Mouse (Mus musculus): ENCODE data around the gene Adm2.

Gene Adm2

GRCm38 (mm10) chr15:89322670-89323522, at the start of gene Adm2:
TSS of gene Adm2 (plus strand) at chr15:89322720.
- no peak for DNase-seq (ENCODE audit: low spot score)

DNA sequence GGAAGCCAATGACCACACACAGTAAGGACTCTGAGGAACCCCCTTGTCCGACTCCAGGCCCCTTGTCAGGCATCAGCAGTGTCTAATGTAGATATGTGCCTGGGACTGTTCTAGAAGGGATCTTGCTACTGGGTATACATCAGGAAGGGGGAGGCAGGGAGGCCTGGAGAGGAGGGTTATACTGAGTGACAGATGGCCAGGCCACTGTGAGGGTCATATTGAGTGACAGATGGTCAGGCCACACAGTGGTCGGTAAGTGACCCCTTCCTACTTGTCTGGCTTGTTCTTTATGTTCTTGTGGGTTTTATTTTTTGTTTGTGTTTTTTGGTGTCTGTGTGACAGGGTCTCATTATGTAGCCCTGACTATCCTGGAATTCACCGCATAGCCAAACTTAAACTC, 47.0 kb upstream of the Adm2 start:
- no peak for DNase-seq (ENCODE audit: low spot score)

GRCm38 (mm10) chr15:89277366-89277765, 45.2 kb upstream of the Adm2 start:
- DNase-seq (ENCODE audit: low spot score): no peak

GRCm38 (mm10) chr15:89282546-89282945, 40.0 kb upstream of the Adm2 start:
- DNase-seq (ENCODE audit: low spot score): no peak

DNA sequence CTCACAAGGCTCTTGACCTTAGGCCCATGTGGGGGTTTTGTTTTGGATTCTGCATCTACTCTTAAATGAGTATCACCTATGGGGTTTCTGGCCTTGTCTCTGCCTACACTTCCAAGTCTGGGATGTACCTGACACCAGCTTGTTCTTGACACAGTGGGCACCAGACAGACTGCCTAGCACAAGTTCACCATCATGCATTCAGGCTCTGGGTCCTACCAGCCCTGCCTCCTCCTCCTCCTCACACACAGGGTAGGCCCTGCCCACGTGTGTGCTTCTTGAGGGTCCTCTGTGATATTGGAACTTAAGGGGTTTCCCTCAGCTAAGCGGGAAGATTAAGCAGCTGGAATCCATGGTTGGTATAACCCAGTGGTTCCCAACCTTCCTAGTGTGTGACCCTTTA, 38.4 kb upstream of the Adm2 start:
- DNase-seq (ENCODE audit: low spot score): no peak

DNA sequence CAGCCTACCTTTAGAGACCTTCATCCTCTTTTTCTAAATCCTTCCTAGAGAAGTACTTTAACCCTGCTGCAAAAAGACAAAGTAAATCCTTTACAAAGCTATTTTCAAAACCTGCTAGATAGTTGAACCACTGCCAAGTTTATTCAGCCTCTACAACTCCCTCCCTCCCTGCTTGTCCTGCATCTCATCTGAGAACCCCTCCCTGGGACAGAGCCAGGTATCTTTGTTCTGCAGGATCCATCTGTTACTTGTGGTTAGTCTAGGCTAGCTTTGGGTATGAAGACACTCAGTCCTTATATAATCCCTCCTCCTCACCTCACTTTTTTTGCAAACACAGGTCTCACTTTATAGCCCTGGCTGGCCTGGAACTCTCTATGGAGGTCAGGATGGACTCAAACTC, 37.5 kb upstream of the Adm2 start:
- DNase-seq (ENCODE audit: low spot score): no peak

GRCm38 (mm10) chr15:89285478-89285877, 37.0 kb upstream of the Adm2 start:
- DNase-seq (ENCODE audit: low spot score): no peak

GRCm38 (mm10) chr15:89286114-89286513, 36.4 kb upstream of the Adm2 start:
- DNase-seq (ENCODE audit: low spot score): no peak

GRCm38 (mm10) chr15:89286582-89286981, 35.9 kb upstream of the Adm2 start:
- DNase-seq (ENCODE audit: low spot score): no peak

DNA sequence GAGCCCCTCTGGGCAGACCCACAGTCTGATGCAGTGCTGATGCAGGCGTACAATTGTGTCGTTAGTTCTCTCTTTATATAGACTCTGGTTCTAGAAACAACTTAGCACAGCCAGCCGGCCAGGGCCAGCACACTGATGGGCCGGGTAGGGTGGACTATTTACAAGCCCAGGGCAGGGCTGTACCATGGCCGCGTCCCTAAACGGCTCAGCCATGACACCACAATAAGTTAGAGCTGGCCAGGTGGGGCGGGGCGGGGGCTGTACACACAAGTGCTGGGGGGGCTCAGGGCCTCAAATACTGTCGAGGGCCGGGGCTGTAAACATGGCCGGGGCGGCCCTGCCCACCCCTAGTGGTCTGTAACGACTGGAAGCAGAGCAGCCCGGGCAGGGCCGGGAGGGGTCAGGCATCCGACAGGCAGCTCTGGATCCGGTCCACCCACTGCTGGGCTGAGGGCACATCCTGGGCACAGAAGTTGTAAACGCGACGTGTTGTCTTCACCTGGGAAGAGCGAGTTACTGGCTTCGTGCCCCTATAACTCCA, 34.2 kb upstream of the Adm2 start:
- DNase-seq (ENCODE audit: low spot score): peak; percentile 5

DNA sequence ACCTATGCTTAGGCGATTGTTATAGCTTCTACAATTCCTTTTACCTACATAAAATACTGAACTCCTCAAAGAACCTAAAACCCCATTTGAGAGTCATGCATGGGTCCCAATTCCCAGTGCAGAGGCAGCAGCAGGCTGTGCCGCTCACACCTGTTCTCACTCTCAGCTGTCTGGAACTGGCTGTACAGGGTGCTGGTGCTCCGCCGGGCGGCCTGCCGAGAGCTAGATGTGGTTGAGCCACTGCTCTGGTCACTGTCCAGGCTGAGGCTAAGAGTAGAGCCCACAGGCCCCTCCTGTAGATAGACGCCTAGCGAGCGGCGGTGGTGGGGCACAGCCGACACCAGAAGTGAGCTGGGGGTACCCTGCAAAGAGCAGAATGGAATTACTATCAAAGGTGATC, 33.1 kb upstream of the Adm2 start:
- DNase-seq (ENCODE audit: low spot score): no peak

GRCm38 (mm10) chr15:89291521-89291920, 31.0 kb upstream of the Adm2 start:
- no peak for DNase-seq (ENCODE audit: low spot score)

- DNase-seq (ENCODE audit: low spot score): no peak
These were observed 29.7 kb upstream of the Adm2 start for GRCm38 (mm10) chr15:89292795-89293194.

GRCm38 (mm10) chr15:89293778-89294177, 28.7 kb upstream of the Adm2 start:
- DNase-seq (ENCODE audit: low spot score): no peak

- DNase-seq (ENCODE audit: low spot score): no peak
These were observed 26.8 kb upstream of the Adm2 start for GRCm38 (mm10) chr15:89295580-89296165.

DNA sequence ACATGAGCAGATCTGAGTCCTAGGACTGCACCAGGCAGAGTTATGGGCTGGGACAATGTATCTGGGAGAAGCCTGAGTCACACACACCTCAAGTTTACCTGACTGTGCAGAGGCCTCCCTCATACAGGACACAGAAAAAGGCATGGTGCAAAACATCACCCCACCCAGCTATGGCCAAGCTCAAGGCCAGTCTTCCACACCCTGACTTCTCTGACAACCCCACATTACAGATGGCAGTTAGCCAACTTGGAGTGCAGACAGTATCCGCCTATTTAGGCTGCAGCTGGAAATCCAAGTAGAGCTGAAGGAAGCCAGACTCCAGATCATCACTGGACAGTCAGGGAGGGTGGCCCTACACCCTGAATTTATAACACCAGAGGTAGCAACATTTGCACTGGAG, 26.1 kb upstream of the Adm2 start:
- DNase-seq (ENCODE audit: low spot score): no peak

DNA sequence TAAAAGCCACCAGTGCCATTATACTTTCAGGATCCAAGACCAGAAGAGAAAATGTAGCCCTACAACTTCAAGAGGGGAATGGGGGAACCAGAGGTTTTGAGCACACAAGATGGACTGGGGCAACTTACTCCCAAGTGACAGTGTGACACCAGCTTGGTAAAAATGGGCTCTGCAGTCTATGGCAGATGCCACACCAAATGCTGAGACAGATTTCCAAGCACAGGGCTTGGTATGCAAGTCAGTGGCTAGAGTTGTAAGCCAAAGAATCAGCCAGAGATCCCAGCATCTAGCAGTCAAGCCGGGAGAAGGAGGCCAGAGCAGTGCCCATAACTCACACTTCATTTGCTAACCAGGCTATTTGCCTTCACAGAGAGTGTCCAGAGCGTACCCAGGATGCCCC, 24.8 kb upstream of the Adm2 start:
- DNase-seq (ENCODE audit: low spot score): no peak

- DNase-seq (ENCODE audit: low spot score): no peak
These were observed 22.3 kb upstream of the Adm2 start for GRCm38 (mm10) chr15:89300180-89300579.

DNA sequence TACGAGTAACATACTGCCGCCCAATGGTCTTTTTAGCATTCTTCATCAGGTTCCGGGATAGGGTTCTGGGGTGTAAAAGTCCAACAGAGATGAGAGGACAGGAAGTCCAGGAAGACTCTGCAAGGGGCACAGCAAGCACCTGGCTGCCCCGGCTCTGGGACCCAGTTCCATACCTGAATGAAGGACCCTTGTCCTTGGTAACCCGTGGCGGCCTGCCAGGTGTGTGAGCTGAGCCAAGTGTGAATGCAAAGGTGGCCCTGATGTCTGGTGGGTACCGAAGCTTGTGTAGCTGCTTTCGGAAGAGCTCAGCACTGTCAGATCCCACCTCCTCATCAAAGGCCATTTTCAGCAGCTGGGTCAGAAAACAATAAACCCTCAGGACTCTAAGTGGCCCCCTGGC, 21.9 kb upstream of the Adm2 start:
- no peak for DNase-seq (ENCODE audit: low spot score)

GRCm38 (mm10) chr15:89305966-89306365, 16.6 kb upstream of the Adm2 start:
- no peak for DNase-seq (ENCODE audit: low spot score)

DNA sequence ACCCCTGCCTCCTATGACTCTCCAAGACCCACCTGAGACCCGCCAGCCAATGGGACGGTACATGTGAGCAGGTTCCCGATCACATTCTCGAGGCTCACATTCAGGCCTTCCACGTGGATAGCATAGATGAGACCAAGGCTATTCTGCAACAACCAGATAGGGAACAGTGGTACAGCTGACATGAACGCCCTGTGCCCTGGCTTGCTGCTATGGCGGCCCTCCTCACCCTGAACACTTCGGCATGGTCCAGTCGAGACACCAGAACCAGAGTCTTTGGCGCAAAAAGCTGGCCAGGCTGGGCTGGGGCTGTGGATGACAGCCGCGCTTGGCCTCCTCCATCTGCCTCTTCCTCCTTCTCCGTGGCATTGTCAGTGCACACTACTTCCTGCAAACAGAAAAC, 15.1 kb upstream of the Adm2 start:
- DNase-seq (ENCODE audit: low spot score): no peak

DNA sequence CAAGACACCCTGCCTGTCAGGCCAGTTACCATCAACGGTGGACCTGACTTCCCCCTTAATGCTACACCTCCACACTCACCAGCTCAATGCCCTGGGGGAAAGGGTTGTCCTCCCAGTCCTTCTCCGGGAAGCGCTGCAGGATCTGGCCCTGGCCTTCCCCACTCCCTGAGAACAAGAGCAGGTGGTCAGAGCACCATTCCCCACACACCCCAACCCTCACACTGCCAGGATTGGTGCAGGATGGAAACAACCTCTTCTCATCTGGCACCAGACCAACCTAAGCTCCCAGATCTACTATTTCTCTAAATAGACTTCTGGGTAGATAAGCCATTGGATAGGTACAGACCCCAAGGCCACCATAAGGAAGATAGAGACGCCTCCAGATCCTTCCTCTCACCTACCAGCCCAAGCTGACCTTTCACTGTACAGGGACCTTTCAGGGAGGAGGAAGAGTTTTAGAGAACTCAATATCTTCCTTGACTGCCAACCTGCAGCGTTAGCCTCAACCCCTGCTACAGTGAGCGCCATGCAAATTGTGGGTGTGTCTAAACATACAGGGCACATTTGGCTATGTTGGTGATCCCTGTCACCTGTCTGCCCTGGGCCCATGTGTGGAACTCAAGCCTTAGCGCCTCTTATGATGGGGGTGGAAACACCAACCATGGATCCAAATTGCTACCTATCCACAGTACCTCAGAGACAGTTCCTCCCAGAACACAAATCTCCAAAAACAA, 13.9 kb upstream of the Adm2 start:
- no peak for DNase-seq (ENCODE audit: low spot score)

GRCm38 (mm10) chr15:89309962-89310498, 12.5 kb upstream of the Adm2 start:
- DNase-seq (ENCODE audit: low spot score): peak; percentile 22
